Mouse (Mus musculus) gastrocnemius, adult 2 months (tissue): ENCODE data around the gene Asna1. TPM values are rescaled to one million over a fixed set of nuclear protein-coding genes. Genes with fewer than 3 reads are reported as not detected.

Experiments
- DNase-seq: peaks from one replicate; pipeline ENCODE4 v3.0.0; 2022
- H3K27ac ChIP-seq: fragments of 200-600 bp; 2 replicates; pipeline ENCODE4 v1.8.1; 2022; ENCODE audit warnings: mild to moderate bottlenecking
- H3K4me3 ChIP-seq: fragments of 200-600 bp; 2 replicates; pipeline ENCODE4 v1.8.1; 2022; ENCODE audit warnings: mild to moderate bottlenecking, moderate library complexity
- CTCF ChIP-seq: fragments of 200-600 bp; IDR thresholded peaks from 2 replicates; pipeline ENCODE4 v1.8.1; 2022; ENCODE audit warnings: antibody characterized with exemption, mild to moderate bottlenecking, moderate library complexity
- intact Hi-C: fragments of 180-260 bp; cut with DNase I; formaldehyde crosslinking; loops from one replicate; pipeline ENCODE4 v1.15.1; 2025
- total RNA-seq, 2 experiments: library from RNA; stranded (reverse); gene quantifications; 2 replicates each; pipeline ENCODE4 v1.2.3; 2021

Asna1 gene
- total RNA-seq, 2 experiments from 2014 or later: 50.6 to 58.0 TPM

- intact Hi-C loops: loop anchor here (5.0 kb wide), 1 partner anchor 62 kb away; the partner anchor contains the start of genes Gm49661, Prdx2 and Rnaseh2a
- H3K4me3 ChIP-seq: peak overlapping the region; percentile 89
- no peak for DNase-seq
- no peak for TF ChIP-seq CTCF
- H3K27ac ChIP-seq: no peak overlapping the region; the same call in 1 of the 2 replicates
Measured at GRCm38 (mm10) chr8:85029271-85029670, 4.2 kb upstream of the Asna1 start.

- TF ChIP-seq CTCF: no peak
- DNase-seq: no peak
- intact Hi-C loops: loop anchor here (5.0 kb wide), 1 partner anchor 61 kb away; the partner anchor contains the start of genes Gm49661, Prdx2 and Rnaseh2a
- Histone ChIP-seq H3K4me3 (peak overlapping the region; percentile 89), H3K27ac (peak overlapping the region; percentile 96)
Measured at GRCm38 (mm10) chr8:85027922-85028321, 2.8 kb upstream of the Asna1 start.

GRCm38 (mm10) chr8:85027516-85027855, 2.4 kb upstream of the Asna1 start:
- intact Hi-C loops: loop anchor here (5.0 kb wide), 1 partner anchor 60 kb away; the partner anchor contains the start of genes Gm49661, Prdx2 and Rnaseh2a
- Histone ChIP-seq H3K4me3 (peak overlapping the region; percentile 89), H3K27ac (peak overlapping the region; percentile 96)
- DNase-seq: no peak
- no peak for TF ChIP-seq CTCF

GRCm38 (mm10) chr8:85026670-85027515, 1.8 kb upstream of the Asna1 start, which contains the start of gene Trir:
Gene Trir (plus strand): TSS chr8:85026823.
- TF ChIP-seq CTCF: peak; percentile 21
- peak; percentile 98 for DNase-seq
- H3K27ac ChIP-seq: peak within 1 kb of the TSS; percentile 96
- intact Hi-C loops: loop anchor here (5.0 kb wide), 1 partner anchor 60 kb away; the partner anchor contains the start of genes Gm49661, Prdx2 and Rnaseh2a
- H3K4me3 ChIP-seq: peak within 1 kb of the TSS; percentile 89

GRCm38 (mm10) chr8:85023846-85024245, 1.2 kb downstream of the Asna1 start:
- Histone ChIP-seq H3K27ac (no peak overlapping the region), H3K4me3 (peak overlapping the region; percentile 89)
- no peak for DNase-seq
- intact Hi-C loops: no loop called here
- TF ChIP-seq CTCF: no peak

- intact Hi-C loops: no loop called here
- no peak for DNase-seq
- no peak for TF ChIP-seq CTCF
- Histone ChIP-seq H3K27ac (no peak overlapping the region), H3K4me3 (no peak overlapping the region)
Measured at GRCm38 (mm10) chr8:85021514-85022055, 3.5 kb downstream of the Asna1 start.

- no peak for DNase-seq
- no peak overlapping the region for H3K4me3 ChIP-seq
- no peak for TF ChIP-seq CTCF
- intact Hi-C loops: no loop called here
- no peak overlapping the region for H3K27ac ChIP-seq
Measured at GRCm38 (mm10) chr8:85017209-85017608, 7.9 kb downstream of the Asna1 start.

GRCm38 (mm10) chr8:85016724-85017123, 8.4 kb downstream of the Asna1 start:
- no peak for TF ChIP-seq CTCF
- intact Hi-C loops: no loop called here
- no peak overlapping the region for H3K4me3 ChIP-seq
- DNase-seq: no peak
- H3K27ac ChIP-seq: no peak overlapping the region

- no peak for DNase-seq
- intact Hi-C loops: no loop called here
- H3K4me3 ChIP-seq: peak within 1 kb of the TSS; percentile 57
- H3K27ac ChIP-seq: no peak within 1 kb of the TSS
- no peak for TF ChIP-seq CTCF
Measured at GRCm38 (mm10) chr8:85014431-85014830, 10.7 kb downstream of the Asna1 start, which contains the start of gene Best2. Gene Best2 (minus strand): TSS chr8:85014531.

- H3K27ac ChIP-seq: no peak overlapping the region
- intact Hi-C loops: no loop called here
- peak overlapping the region; percentile 57 for H3K4me3 ChIP-seq
- peak; percentile 72 for DNase-seq
- peak; percentile 62 for TF ChIP-seq CTCF
Measured at GRCm38 (mm10) chr8:85013230-85013840, 11.7 kb downstream of the Asna1 start.

GRCm38 (mm10) chr8:85011242-85011641, 13.8 kb downstream of the Asna1 start:
- no peak overlapping the region for H3K27ac ChIP-seq
- DNase-seq: peak; percentile 10
- no peak for TF ChIP-seq CTCF
- H3K4me3 ChIP-seq: no peak overlapping the region
- intact Hi-C loops: no loop called here

GRCm38 (mm10) chr8:85007686-85008085, 17.4 kb downstream of the Asna1 start:
- peak; percentile 56 for TF ChIP-seq CTCF
- DNase-seq: peak; percentile 45
- intact Hi-C loops: no loop called here
- Histone ChIP-seq H3K4me3 (no peak overlapping the region), H3K27ac (no peak overlapping the region)
